Mouse (Mus musculus): ENCODE results near the gene Lrrc27. TPM values are rescaled to one million over a fixed set of nuclear protein-coding genes. Genes with fewer than 3 reads are reported as not detected.
A peak's percentile ranks its signal among the peaks of the same experiment; 100 is the strongest.

The Lrrc27 gene
- total RNA-seq, 1 experiment = 8.2 TPM

- Histone ChIP-seq H3K9ac (ENCODE audit: insufficient read depth, low read depth, low read length, poor library complexity, severe bottlenecking) (no peak overlapping the region), H3K4me1 (ENCODE audit: control insufficient read depth in 2 of 2, insufficient read depth in 2 of 2, low read length in 2 of 2, poor library complexity in 1 of 2) (peaks cover 0 to 24% of the 10 kb centered on the region in 2 experiments; a peak in 1 of 4 replicates), H3K9me3 (ENCODE audit: control insufficient read depth, insufficient read depth, low read depth, low read length) (no peaks in the 10 kb centered on the region), H3K4me3 (ENCODE audit: insufficient read depth in 1 of 2, low read depth in 1 of 2, low read length in 2 of 2, poor library complexity in 1 of 2, severe bottlenecking in 1 of 2) (no peak overlapping the region), H3K36me3 (ENCODE audit: control insufficient read depth, insufficient read depth, low read length, poor library complexity, severe bottlenecking) (peaks cover under 1% of the 10 kb centered on the region; the same call in 1 of the 2 replicates), H3K27ac (ENCODE audit: insufficient read depth, low read depth, low read length, poor library complexity, severe bottlenecking) (no peak overlapping the region)
- in situ Hi-C loops (cut with MboI; ENCODE audit: low sequenced_read_pairs in 2 of 2, unreplicated experiment in 2 of 2) = no loop called here
- TF ChIP-seq HCFC1 (IDR thresholded peaks at IDR 0.05; ENCODE audit: borderline replicate concordance, insufficient read depth, low read length) (no peak), ZNF384 (IDR thresholded peaks at IDR 0.05; ENCODE audit: low read depth, low read length) (no peak), MAFK (IDR thresholded peaks at IDR 0.05; ENCODE audit: insufficient read depth, low read depth, low read length) (no peak), CHD2 (IDR thresholded peaks at IDR 0.05; ENCODE audit: low read depth, low read length) (no peak), ZC3H11A (IDR thresholded peaks at IDR 0.05; ENCODE audit: borderline replicate concordance, low read depth, low read length) (no peak)
- no peak for DNase-seq (ENCODE audit: low read depth, low spot score)
Observed at GRCm38 (mm10) chr7:139246086-139246485, 33.3 kb downstream of the Lrrc27 start.

GRCm38 (mm10) chr7:139246931-139247880 lies 34.4 kb downstream of the Lrrc27 start:
- no peaks in the 10 kb centered on the region for H3K9me3 ChIP-seq (ENCODE audit: control insufficient read depth, insufficient read depth, low read depth, low read length)
- H3K9ac ChIP-seq (ENCODE audit: insufficient read depth, low read depth, low read length, poor library complexity, severe bottlenecking) = peak overlapping the region; percentile 83; the same call in 1 of the 2 replicates
- in situ Hi-C loops (cut with MboI; ENCODE audit: low sequenced_read_pairs in 2 of 2, unreplicated experiment in 2 of 2) = no loop called here
- H3K4me3 ChIP-seq (ENCODE audit: insufficient read depth in 1 of 2, low read depth in 1 of 2, low read length in 2 of 2, poor library complexity in 1 of 2, severe bottlenecking in 1 of 2) = peak overlapping the region; percentile 79 to 87
- H3K4me1 ChIP-seq (ENCODE audit: control insufficient read depth in 2 of 2, insufficient read depth in 2 of 2, low read length in 2 of 2, poor library complexity in 1 of 2) = peaks cover 0 to 29% of the 10 kb centered on the region in 2 experiments; a peak in 1 of 4 replicates
- no peak for TF ChIP-seq ZNF384 (IDR thresholded peaks at IDR 0.05; ENCODE audit: low read depth, low read length)
- TF ChIP-seq ZC3H11A (IDR thresholded peaks at IDR 0.05; ENCODE audit: borderline replicate concordance, low read depth, low read length) = no peak
- no peak for TF ChIP-seq HCFC1 (IDR thresholded peaks at IDR 0.05; ENCODE audit: borderline replicate concordance, insufficient read depth, low read length)
- no peak for TF ChIP-seq MAFK (IDR thresholded peaks at IDR 0.05; ENCODE audit: insufficient read depth, low read depth, low read length)
- no peak for TF ChIP-seq CHD2 (IDR thresholded peaks at IDR 0.05; ENCODE audit: low read depth, low read length)
- H3K27ac ChIP-seq (ENCODE audit: insufficient read depth, low read depth, low read length, poor library complexity, severe bottlenecking) = no peak overlapping the region
- no peak for DNase-seq (ENCODE audit: low read depth, low spot score)
- H3K36me3 ChIP-seq (ENCODE audit: control insufficient read depth, insufficient read depth, low read length, poor library complexity, severe bottlenecking) = peaks cover 2% of the 10 kb centered on the region; the same call in 1 of the 2 replicates

GRCm38 (mm10) chr7:139247881-139248614 lies 35.3 kb downstream of the Lrrc27 start, which contains the start of gene Pwwp2b:
Pwwp2b (plus strand) TSS chr7:139248482.
- Histone ChIP-seq H3K4me1 (ENCODE audit: control insufficient read depth in 2 of 2, insufficient read depth in 2 of 2, low read length in 2 of 2, poor library complexity in 1 of 2) (peaks cover 0 to 35% of the 10 kb centered on the region in 2 experiments; a peak in 1 of 4 replicates), H3K4me3 (ENCODE audit: insufficient read depth in 1 of 2, low read depth in 1 of 2, low read length in 2 of 2, poor library complexity in 1 of 2, severe bottlenecking in 1 of 2) (peak within 1 kb of the TSS; percentile 79 to 87), H3K9me3 (ENCODE audit: control insufficient read depth, insufficient read depth, low read depth, low read length) (no peaks in the 10 kb centered on the region), H3K9ac (ENCODE audit: insufficient read depth, low read depth, low read length, poor library complexity, severe bottlenecking) (peak within 1 kb of the TSS; percentile 83), H3K27ac (ENCODE audit: insufficient read depth, low read depth, low read length, poor library complexity, severe bottlenecking) (no peak within 1 kb of the TSS), H3K36me3 (ENCODE audit: control insufficient read depth, insufficient read depth, low read length, poor library complexity, severe bottlenecking) (peaks cover 2% of the 10 kb centered on the region; the same call in 1 of the 2 replicates)
- no peak for DNase-seq (ENCODE audit: low read depth, low spot score)
- in situ Hi-C loops (cut with MboI; ENCODE audit: low sequenced_read_pairs in 2 of 2, unreplicated experiment in 2 of 2) = no loop called here
- no peak for TF ChIP-seq HCFC1 (IDR thresholded peaks at IDR 0.05; ENCODE audit: borderline replicate concordance, insufficient read depth, low read length)
- no peak for TF ChIP-seq ZNF384 (IDR thresholded peaks at IDR 0.05; ENCODE audit: low read depth, low read length)
- no peak for TF ChIP-seq CHD2 (IDR thresholded peaks at IDR 0.05; ENCODE audit: low read depth, low read length)
- TF ChIP-seq ZC3H11A (IDR thresholded peaks at IDR 0.05; ENCODE audit: borderline replicate concordance, low read depth, low read length) = no peak
- no peak for TF ChIP-seq MAFK (IDR thresholded peaks at IDR 0.05; ENCODE audit: insufficient read depth, low read depth, low read length)

GRCm38 (mm10) chr7:139248615-139249405 lies 36.0 kb downstream of the Lrrc27 start:
- H3K27ac ChIP-seq (ENCODE audit: insufficient read depth, low read depth, low read length, poor library complexity, severe bottlenecking) = no peak overlapping the region
- peak overlapping the region; percentile 79 to 82 for H3K4me3 ChIP-seq (ENCODE audit: insufficient read depth in 1 of 2, low read depth in 1 of 2, low read length in 2 of 2, poor library complexity in 1 of 2, severe bottlenecking in 1 of 2)
- H3K4me1 ChIP-seq (ENCODE audit: control insufficient read depth in 2 of 2, insufficient read depth in 2 of 2, low read length in 2 of 2, poor library complexity in 1 of 2) = peaks cover 0 to 43% of the 10 kb centered on the region in 2 experiments; a peak in 2 of 4 replicates
- H3K9ac ChIP-seq (ENCODE audit: insufficient read depth, low read depth, low read length, poor library complexity, severe bottlenecking) = peak overlapping the region; percentile 83
- peaks cover 2% of the 10 kb centered on the region; the same call in 1 of the 2 replicates for H3K36me3 ChIP-seq (ENCODE audit: control insufficient read depth, insufficient read depth, low read length, poor library complexity, severe bottlenecking)
- no peaks in the 10 kb centered on the region for H3K9me3 ChIP-seq (ENCODE audit: control insufficient read depth, insufficient read depth, low read depth, low read length)
- in situ Hi-C loops (cut with MboI; ENCODE audit: low sequenced_read_pairs in 2 of 2, unreplicated experiment in 2 of 2) = no loop called here
- no peak for DNase-seq (ENCODE audit: low read depth, low spot score)
- TF ChIP-seq MAFK (IDR thresholded peaks at IDR 0.05; ENCODE audit: insufficient read depth, low read depth, low read length) = no peak
- TF ChIP-seq ZC3H11A (IDR thresholded peaks at IDR 0.05; ENCODE audit: borderline replicate concordance, low read depth, low read length) = no peak
- no peak for TF ChIP-seq HCFC1 (IDR thresholded peaks at IDR 0.05; ENCODE audit: borderline replicate concordance, insufficient read depth, low read length)
- TF ChIP-seq CHD2 (IDR thresholded peaks at IDR 0.05; ENCODE audit: low read depth, low read length) = no peak
- TF ChIP-seq ZNF384 (IDR thresholded peaks at IDR 0.05; ENCODE audit: low read depth, low read length) = no peak
